Mouse (Mus musculus): ENCODE measurements around the gene Tesk2. TPM values are rescaled to one million over a fixed set of nuclear protein-coding genes. Genes with fewer than 3 reads are reported as not detected.

Gene Tesk2
- polyA plus RNA-seq (2012; rRNA removed), result 1.8 and 2.2 TPM in 2 replicates

DNA sequence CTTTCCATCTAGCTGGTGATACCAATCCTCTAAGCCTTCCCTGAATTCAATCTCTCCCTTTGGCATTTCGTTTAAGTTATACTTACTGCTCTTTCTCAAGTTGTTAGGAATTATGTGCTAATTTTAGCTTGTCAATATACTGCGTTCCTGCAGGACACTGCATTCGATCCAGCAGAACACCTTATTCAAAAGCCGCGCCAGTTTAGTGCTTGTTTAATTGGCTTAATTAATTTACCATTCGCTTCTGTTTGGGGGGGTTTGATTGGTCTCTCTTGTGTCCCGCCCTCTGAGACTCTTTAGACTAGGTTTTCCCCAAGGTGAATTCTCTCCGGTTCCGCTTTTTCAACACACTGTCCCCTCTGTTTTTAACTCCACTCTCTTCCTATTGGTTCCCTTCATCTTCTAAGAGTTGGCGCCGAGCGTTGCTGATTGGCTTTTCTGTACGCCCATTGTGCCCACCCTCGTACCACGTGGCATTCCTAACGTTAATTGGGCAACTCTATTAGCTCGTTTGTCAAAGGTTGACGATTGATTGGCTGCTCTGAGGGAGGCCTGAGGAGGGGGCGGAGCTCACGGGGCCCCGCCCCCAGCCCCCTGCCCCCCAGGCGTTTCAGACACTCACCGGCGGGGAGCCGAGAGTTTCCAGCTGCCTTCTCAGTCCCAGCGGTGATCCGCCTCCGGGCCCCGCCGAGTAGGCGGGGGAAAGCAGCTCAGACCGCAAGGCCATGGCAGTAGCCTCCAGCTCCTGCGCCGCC lies at the start of gene Tesk2:
Gene Tesk2 (plus strand): TSS at position 606 of the 755 bp plus-strand sequence.

GRCm38 (mm10) chr4:116685402-116686061 lies 35.2 kb upstream of the Tesk2 start, which contains the start of gene Prdx1:
TSS of gene Prdx1 (plus strand) at chr4:116685544.

GRCm38 (mm10) chr4:116708201-116708764 lies 12.5 kb upstream of the Tesk2 start, which contains the start of the genes Mmachc and Ccdc163:
TSS of gene Mmachc (minus strand) at chr4:116708406.
TSS of gene Ccdc163 (plus strand) at chr4:116708509.

DNA sequence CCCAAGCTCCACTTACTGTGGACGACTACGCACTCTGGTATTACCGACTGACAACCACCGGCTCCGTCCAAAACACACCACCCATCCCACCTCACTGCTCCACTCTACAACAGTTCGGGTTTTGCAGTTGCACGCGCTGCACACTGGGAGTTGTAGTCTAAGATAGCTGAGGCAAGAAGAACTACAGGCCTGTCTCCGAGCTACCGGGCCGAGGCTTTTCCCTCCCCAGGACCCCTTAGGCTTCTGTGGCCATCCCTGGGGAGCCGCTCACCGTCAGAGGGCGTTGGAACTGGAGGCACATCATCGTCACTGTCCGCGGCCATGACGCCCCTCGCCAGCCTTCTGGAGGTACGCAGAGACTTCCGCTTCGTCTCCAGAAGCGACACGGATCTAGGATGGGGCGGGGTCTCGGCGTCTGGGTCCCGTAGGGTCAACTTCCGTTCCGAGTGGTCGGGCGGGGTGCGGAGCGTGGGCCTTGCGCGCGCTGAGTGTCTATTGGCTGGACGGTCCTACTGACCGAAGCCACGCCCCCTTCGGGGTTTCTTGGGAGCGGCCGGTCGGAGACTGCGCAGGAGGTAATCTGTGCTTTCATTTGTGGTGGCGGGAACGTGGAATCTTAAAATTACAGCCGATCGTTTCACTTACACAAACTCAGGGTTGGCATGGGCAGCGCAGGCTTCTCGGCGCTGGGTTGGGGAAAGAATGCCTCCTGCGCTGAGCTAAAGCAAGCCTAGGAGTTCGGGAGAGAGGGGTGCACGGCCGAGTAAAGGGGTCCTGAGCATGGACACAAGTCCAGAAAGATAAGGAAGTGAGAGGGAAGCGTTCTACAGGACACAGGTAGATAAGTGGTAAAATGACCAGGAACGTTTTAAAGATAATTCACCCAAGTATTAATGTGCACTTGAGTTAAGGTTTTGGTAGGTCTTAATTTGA lies 86.7 kb downstream of the Tesk2 start, which contains the start of the genes Toe1 and Mutyh:
Gene Toe1 (minus strand): TSS at position 444 of the 933 bp plus-strand sequence.
Gene Mutyh (plus strand): TSS at position 527 of the 933 bp plus-strand sequence.

GRCm38 (mm10) chr4:116821694-116822016 lies 100.9 kb downstream of the Tesk2 start, which contains the start of gene Hpdl:
TSS of gene Hpdl (minus strand) at chr4:116821707.

Other genes starting within 250 kb of the Tesk2 start
- 7.5 and 7.7 TPM in 2 replicates for gene Ipp, start 213.4 kb upstream of the Tesk2 start, polyA plus RNA-seq (2012; rRNA removed)
- 9.9 and 10.9 TPM in 2 replicates for gene Tmem69, start 165.0 kb upstream of the Tesk2 start, polyA plus RNA-seq (2012; rRNA removed)
- gene Gpbp1l1, start 163.3 kb upstream of the Tesk2 start, polyA plus RNA-seq (2012; rRNA removed), result 25.9 and 29.3 TPM in 2 replicates
- 3.5 and 3.7 TPM in 2 replicates for gene Ccdc17, start 124.3 kb upstream of the Tesk2 start, polyA plus RNA-seq (2012; rRNA removed)
- 105 and 116 TPM in 2 replicates for gene Nasp, start 93.0 kb upstream of the Tesk2 start, polyA plus RNA-seq (2012; rRNA removed)
- gene Akr1a1, start 69.3 kb upstream of the Tesk2 start, polyA plus RNA-seq (2012; rRNA removed), result 665 and 713 TPM in 2 replicates
- gene Prdx1, start 35.4 kb upstream of the Tesk2 start, polyA plus RNA-seq (2012; rRNA removed), result 188 and 214 TPM in 2 replicates
- 18.5 and 18.6 TPM in 2 replicates for gene Mmachc, start 12.5 kb upstream of the Tesk2 start, polyA plus RNA-seq (2012; rRNA removed)
- gene Ccdc163, start 12.4 kb upstream of the Tesk2 start, polyA plus RNA-seq (2012; rRNA removed), result 17.7 and 21.4 TPM in 2 replicates
- gene Toe1, start 86.7 kb downstream of the Tesk2 start, polyA plus RNA-seq (2012; rRNA removed), result 35.6 and 39.3 TPM in 2 replicates
- gene Mutyh, start 86.8 kb downstream of the Tesk2 start, polyA plus RNA-seq (2012; rRNA removed), result 12.8 and 13.0 TPM in 2 replicates
- 0.38 and 0.84 TPM in 2 replicates for gene Hpdl, start 100.8 kb downstream of the Tesk2 start, polyA plus RNA-seq (2012; rRNA removed)
- gene Zswim5, start 156.4 kb downstream of the Tesk2 start, polyA plus RNA-seq (2012; rRNA removed), result 13.5 and 15.7 TPM in 2 replicates